Mouse (Mus musculus): Measurements from ENCODE around the gene Fanci.

GRCm38 (mm10) chr7:79471436-79471835 lies 79.7 kb downstream of the Fanci start:
- TF ChIP-seq GATA1 (IDR thresholded peaks at IDR 0.05; ENCODE audit: borderline replicate concordance, low read length): no peak
- no peak for TF ChIP-seq FLI1 (IDR thresholded peaks at IDR 0.05; ENCODE audit: low read length)

All from megakaryocyte, embryonic 14.5 days (primary cell).